Mouse (Mus musculus): Measurements from ENCODE around the gene Mtm1. TPM values are rescaled to one million over a fixed set of nuclear protein-coding genes. Genes with fewer than 3 reads are reported as not detected.

Gene Mtm1
- polyA plus RNA-seq, 1 experiment from 2014 or later, result 4.0 TPM

- Histone ChIP-seq H3K9me3 (no peaks in the 10 kb centered on the region), H3K9ac (no peak overlapping the region), H3K36me3 (no peaks in the 10 kb centered on the region), H3K27ac (no peak overlapping the region), H3K4me1 (no peaks in the 10 kb centered on the region), H3K4me3 (no peak overlapping the region), H3K27me3 (no peaks in the 10 kb centered on the region), H3K4me2 (replicated peaks) (no peak overlapping the region)
- 60% methylated on average over 3 of the region's 3 CpGs for WGBS
- no peak for ATAC-seq (ENCODE audit: insufficient number of reproducible peaks, insufficient read depth, low FRiP score, low TSS enrichment)
Observed at GRCm38 (mm10) chrX:71220896-71221295, 10.3 kb downstream of the Mtm1 start.

DNA sequence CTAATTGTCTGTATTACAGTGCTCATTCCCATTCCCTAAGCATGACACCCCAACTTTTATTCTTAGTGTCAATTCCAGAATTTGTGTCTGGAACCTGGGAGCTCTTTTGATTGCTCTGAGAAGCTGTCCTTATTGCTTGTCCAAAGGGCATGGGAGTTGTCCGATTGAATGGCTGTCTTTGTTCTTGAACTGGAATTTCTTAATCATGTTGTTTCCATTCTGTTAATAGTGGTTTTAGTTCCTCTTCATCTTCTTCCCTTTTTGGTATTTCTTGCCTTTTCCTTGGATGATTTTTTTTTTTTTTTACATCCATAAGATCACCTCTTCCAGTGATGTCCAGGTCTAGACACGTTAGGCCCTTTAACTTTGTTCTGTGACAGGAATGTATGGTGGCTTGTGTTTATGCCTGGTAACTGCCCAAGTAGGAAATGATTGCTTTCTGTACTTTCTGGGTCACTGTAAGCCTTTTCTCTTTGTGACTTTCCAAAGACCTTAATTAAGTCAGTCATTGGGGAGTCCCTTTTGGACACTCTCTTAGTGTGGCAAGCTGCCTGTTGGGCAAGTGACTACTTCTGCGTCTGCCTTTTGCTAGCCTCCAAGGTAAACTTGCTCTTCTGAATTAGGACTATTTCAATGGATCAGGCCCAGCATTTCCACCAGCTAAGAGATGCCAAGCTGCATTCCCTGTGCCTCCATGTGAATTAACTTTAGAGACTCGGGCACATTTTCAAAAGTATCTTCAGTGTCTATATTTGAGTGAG lies 12.3 kb downstream of the Mtm1 start:
- ATAC-seq (ENCODE audit: insufficient number of reproducible peaks, insufficient read depth, low FRiP score, low TSS enrichment), result no peak
- H3K4me3 ChIP-seq, result no peak overlapping the region
- H3K27ac ChIP-seq, result no peak overlapping the region
- no peaks in the 10 kb centered on the region for H3K4me1 ChIP-seq
- H3K9me3 ChIP-seq, result no peaks in the 10 kb centered on the region
- no peaks in the 10 kb centered on the region for H3K27me3 ChIP-seq
- H3K9ac ChIP-seq, result no peak overlapping the region
- no peaks in the 10 kb centered on the region for H3K36me3 ChIP-seq
- WGBS, result 82% methylated on average over 4 of the region's 4 CpGs
- no peak overlapping the region for H3K4me2 ChIP-seq (replicated peaks)

GRCm38 (mm10) chrX:71226881-71227280 lies 16.3 kb downstream of the Mtm1 start:
- no peak overlapping the region for H3K27ac ChIP-seq
- no peaks in the 10 kb centered on the region for H3K9me3 ChIP-seq
- H3K27me3 ChIP-seq, result no peaks in the 10 kb centered on the region
- H3K4me3 ChIP-seq, result no peak overlapping the region
- no peak overlapping the region for H3K9ac ChIP-seq
- ATAC-seq (ENCODE audit: insufficient number of reproducible peaks, insufficient read depth, low FRiP score, low TSS enrichment), result no peak
- no peaks in the 10 kb centered on the region for H3K4me1 ChIP-seq
- WGBS, result 62% methylated on average over 5 of the region's 5 CpGs
- H3K36me3 ChIP-seq, result no peaks in the 10 kb centered on the region
- H3K4me2 ChIP-seq (replicated peaks), result no peak overlapping the region

GRCm38 (mm10) chrX:71228200-71228599 lies 17.6 kb downstream of the Mtm1 start:
- no peak for ATAC-seq (ENCODE audit: insufficient number of reproducible peaks, insufficient read depth, low FRiP score, low TSS enrichment)
- Histone ChIP-seq H3K4me2 (replicated peaks) (no peak overlapping the region), H3K9me3 (no peaks in the 10 kb centered on the region), H3K36me3 (no peaks in the 10 kb centered on the region), H3K4me3 (no peak overlapping the region), H3K4me1 (no peaks in the 10 kb centered on the region), H3K27ac (no peak overlapping the region), H3K9ac (no peak overlapping the region), H3K27me3 (no peaks in the 10 kb centered on the region)
- 66% methylated on average over 3 of the region's 3 CpGs for WGBS

- WGBS, result 69% methylated on average over 2 of the region's 2 CpGs
- no peaks in the 10 kb centered on the region for H3K27me3 ChIP-seq
- H3K4me1 ChIP-seq, result no peaks in the 10 kb centered on the region
- H3K4me3 ChIP-seq, result no peak overlapping the region
- no peak overlapping the region for H3K27ac ChIP-seq
- ATAC-seq (ENCODE audit: insufficient number of reproducible peaks, insufficient read depth, low FRiP score, low TSS enrichment), result no peak
- no peak overlapping the region for H3K9ac ChIP-seq
- no peaks in the 10 kb centered on the region for H3K36me3 ChIP-seq
- no peaks in the 10 kb centered on the region for H3K9me3 ChIP-seq
- no peak overlapping the region for H3K4me2 ChIP-seq (replicated peaks)
Observed at GRCm38 (mm10) chrX:71230847-71231246, 20.3 kb downstream of the Mtm1 start.

- no peaks in the 10 kb centered on the region for H3K36me3 ChIP-seq
- no peaks in the 10 kb centered on the region for H3K27me3 ChIP-seq
- no peak overlapping the region for H3K4me3 ChIP-seq
- no peak overlapping the region for H3K4me2 ChIP-seq (replicated peaks)
- no peaks in the 10 kb centered on the region for H3K4me1 ChIP-seq
- no peak overlapping the region for H3K27ac ChIP-seq
- no peak overlapping the region for H3K9ac ChIP-seq
- WGBS, result 88% methylated on average over 1 of the region's 1 CpGs
- H3K9me3 ChIP-seq, result no peaks in the 10 kb centered on the region
- ATAC-seq (ENCODE audit: insufficient number of reproducible peaks, insufficient read depth, low FRiP score, low TSS enrichment), result no peak
Observed at GRCm38 (mm10) chrX:71256422-71256821, 45.9 kb downstream of the Mtm1 start.

GRCm38 (mm10) chrX:71260857-71261256 lies 50.3 kb downstream of the Mtm1 start:
- H3K36me3 ChIP-seq, result no peaks in the 10 kb centered on the region
- 93% methylated on average over 4 of the region's 4 CpGs for WGBS
- no peak overlapping the region for H3K4me2 ChIP-seq (replicated peaks)
- no peaks in the 10 kb centered on the region for H3K9me3 ChIP-seq
- H3K27me3 ChIP-seq, result no peaks in the 10 kb centered on the region
- no peak for ATAC-seq (ENCODE audit: insufficient number of reproducible peaks, insufficient read depth, low FRiP score, low TSS enrichment)
- no peaks in the 10 kb centered on the region for H3K4me1 ChIP-seq
- no peak overlapping the region for H3K27ac ChIP-seq
- H3K4me3 ChIP-seq, result no peak overlapping the region
- no peak overlapping the region for H3K9ac ChIP-seq

DNA sequence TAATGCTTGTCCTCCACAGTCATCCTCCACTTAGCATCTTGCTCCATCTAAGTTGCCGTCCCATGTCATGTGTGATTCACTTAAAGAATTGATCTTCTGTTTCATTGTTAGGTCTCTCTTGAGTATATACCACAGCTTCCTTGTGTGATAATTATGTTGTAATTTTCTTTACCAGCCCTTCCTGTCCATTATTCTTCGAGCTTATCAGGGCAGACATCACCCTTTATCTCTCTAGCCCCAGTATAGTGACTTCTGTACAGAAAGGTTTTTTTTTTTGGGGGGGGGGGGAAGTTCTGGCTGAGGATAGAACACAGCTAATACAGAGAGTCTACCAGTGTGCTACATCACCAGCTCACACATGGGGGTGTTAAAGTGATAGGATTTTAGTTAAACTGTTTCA lies 53.7 kb downstream of the Mtm1 start:
- Histone ChIP-seq H3K9ac (no peak overlapping the region), H3K9me3 (no peaks in the 10 kb centered on the region), H3K4me3 (no peak overlapping the region), H3K27me3 (no peaks in the 10 kb centered on the region), H3K4me1 (no peaks in the 10 kb centered on the region), H3K4me2 (replicated peaks) (no peak overlapping the region), H3K27ac (no peak overlapping the region), H3K36me3 (no peaks in the 10 kb centered on the region)
- WGBS, result 83% methylated on average over 2 of the region's 2 CpGs
- no peak for ATAC-seq (ENCODE audit: insufficient number of reproducible peaks, insufficient read depth, low FRiP score, low TSS enrichment)

GRCm38 (mm10) chrX:71268972-71269371 lies 58.4 kb downstream of the Mtm1 start:
- H3K27ac ChIP-seq, result no peak overlapping the region
- 58% methylated on average over 1 of the region's 1 CpGs for WGBS
- H3K4me1 ChIP-seq, result no peaks in the 10 kb centered on the region
- no peaks in the 10 kb centered on the region for H3K9me3 ChIP-seq
- no peak overlapping the region for H3K4me3 ChIP-seq
- H3K4me2 ChIP-seq (replicated peaks), result no peak overlapping the region
- no peaks in the 10 kb centered on the region for H3K36me3 ChIP-seq
- no peaks in the 10 kb centered on the region for H3K27me3 ChIP-seq
- H3K9ac ChIP-seq, result no peak overlapping the region
- no peak for ATAC-seq (ENCODE audit: insufficient number of reproducible peaks, insufficient read depth, low FRiP score, low TSS enrichment)

DNA sequence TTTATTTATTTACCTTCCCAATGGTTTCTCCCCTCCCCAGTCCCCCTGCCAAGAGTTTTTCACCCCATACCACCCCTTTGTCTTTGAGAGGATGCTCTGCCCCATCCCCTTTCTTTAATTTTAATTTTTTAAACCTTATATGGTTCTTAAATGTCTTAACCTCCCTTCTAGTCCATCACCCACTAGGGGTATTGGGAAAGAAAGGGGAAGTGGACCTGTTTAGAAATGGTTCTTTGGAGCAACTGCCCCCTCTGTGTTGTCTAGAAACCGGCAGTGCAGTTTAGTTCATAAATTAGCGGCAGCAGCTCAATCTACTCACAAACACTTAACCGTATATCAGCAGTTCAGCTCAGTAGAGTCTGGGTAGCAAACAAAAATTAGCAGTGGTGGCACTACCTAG lies 63.6 kb downstream of the Mtm1 start:
- no peak for ATAC-seq (ENCODE audit: insufficient number of reproducible peaks, insufficient read depth, low FRiP score, low TSS enrichment)
- 87% methylated on average over 3 of the region's 3 CpGs for WGBS
- Histone ChIP-seq H3K4me3 (no peak overlapping the region), H3K9me3 (no peaks in the 10 kb centered on the region), H3K36me3 (no peaks in the 10 kb centered on the region), H3K4me1 (no peaks in the 10 kb centered on the region), H3K4me2 (replicated peaks) (no peak overlapping the region), H3K9ac (no peak overlapping the region), H3K27me3 (no peaks in the 10 kb centered on the region), H3K27ac (no peak overlapping the region)

DNA sequence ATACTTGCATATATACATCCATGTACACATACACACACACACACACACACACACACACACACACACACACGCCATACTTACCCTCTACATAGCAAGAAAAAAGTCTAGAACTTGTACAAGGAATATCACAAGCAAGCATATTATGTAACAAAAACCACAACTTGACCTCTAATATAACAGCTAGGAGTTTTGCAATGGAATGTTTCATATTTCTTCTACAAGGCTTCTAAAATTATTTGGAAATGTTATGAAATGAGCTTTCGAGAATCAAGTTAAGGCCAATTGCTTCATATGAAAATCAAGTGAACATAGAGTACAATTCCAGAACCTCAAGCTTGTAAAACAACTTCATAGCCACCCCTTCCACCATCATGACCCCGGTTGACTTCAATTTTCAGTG lies 74.9 kb downstream of the Mtm1 start:
- H3K27ac ChIP-seq, result no peak overlapping the region
- WGBS, result 93% methylated on average over 3 of the region's 3 CpGs
- no peaks in the 10 kb centered on the region for H3K36me3 ChIP-seq
- no peak overlapping the region for H3K9ac ChIP-seq
- ATAC-seq (ENCODE audit: insufficient number of reproducible peaks, insufficient read depth, low FRiP score, low TSS enrichment), result no peak
- no peaks in the 10 kb centered on the region for H3K4me1 ChIP-seq
- H3K4me2 ChIP-seq (replicated peaks), result no peak overlapping the region
- no peaks in the 10 kb centered on the region for H3K27me3 ChIP-seq
- H3K9me3 ChIP-seq, result no peaks in the 10 kb centered on the region
- no peak overlapping the region for H3K4me3 ChIP-seq

- H3K4me3 ChIP-seq, result no peak overlapping the region
- 82% methylated on average over 7 of the region's 7 CpGs for WGBS
Observed at GRCm38 (mm10) chrX:71287088-71287487, 76.5 kb downstream of the Mtm1 start.

More at GRCm38 (mm10) chrX:71287088-71287487, 76.5 kb downstream of the Mtm1 start:
- ATAC-seq (ENCODE audit: insufficient number of reproducible peaks, insufficient read depth, low FRiP score, low TSS enrichment), result no peak
- no peaks in the 10 kb centered on the region for H3K9me3 ChIP-seq
- no peak overlapping the region for H3K9ac ChIP-seq
- no peaks in the 10 kb centered on the region for H3K36me3 ChIP-seq
- no peak overlapping the region for H3K4me2 ChIP-seq (replicated peaks)
- H3K27ac ChIP-seq, result no peak overlapping the region
- no peaks in the 10 kb centered on the region for H3K27me3 ChIP-seq
- no peaks in the 10 kb centered on the region for H3K4me1 ChIP-seq

All from embryonic facial prominence, embryonic 12.5 days (tissue).